Mouse (Mus musculus): Measurements from ENCODE around the gene Slitrk3. TPM values are rescaled to one million over a fixed set of nuclear protein-coding genes. Genes with fewer than 3 reads are reported as not detected.

Gene Slitrk3
- polyA plus RNA-seq, 1 experiment = not detected

DNA sequence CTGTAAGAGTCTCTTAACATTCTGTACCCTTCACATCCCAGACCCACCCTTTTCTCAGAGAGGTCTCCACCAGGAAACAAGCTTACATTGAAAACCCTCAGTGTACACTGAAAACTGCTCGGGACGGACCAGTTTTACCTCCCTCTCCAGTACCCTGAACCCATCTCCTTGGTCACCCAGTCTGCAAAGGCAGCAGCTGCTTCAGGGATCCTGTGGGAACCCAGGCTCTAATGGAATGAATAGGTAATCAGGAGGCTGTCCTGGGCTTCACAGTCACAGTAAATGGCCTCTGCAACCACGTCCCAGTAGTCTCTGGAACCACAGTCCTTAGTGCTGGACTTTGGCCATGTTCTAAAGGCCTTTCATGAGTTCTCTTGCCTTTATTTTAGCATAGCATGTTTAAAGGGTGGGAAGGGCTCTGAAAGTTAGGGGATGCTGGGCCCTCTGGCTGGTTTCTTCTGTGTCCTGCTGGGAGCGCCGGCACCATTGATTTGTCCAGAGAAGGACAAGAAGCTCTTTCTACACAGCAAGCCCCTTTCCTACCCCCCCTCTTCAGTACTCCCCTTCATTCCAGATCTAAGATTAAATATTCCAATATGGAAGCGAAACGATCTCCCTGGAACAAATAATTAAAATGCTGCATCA, 2.1 kb downstream of the Slitrk3 start:
- no peak overlapping the region for H3K27ac ChIP-seq (ENCODE audit: control insufficient read depth, insufficient read depth, low read depth, low read length)
- no peaks in the 10 kb centered on the region for H3K36me3 ChIP-seq (ENCODE audit: control insufficient read depth, insufficient read depth, low read length)
- H3K4me3 ChIP-seq (ENCODE audit: control insufficient read depth, low read depth, low read length) = no peak overlapping the region
- peaks cover 3% of the 10 kb centered on the region; the same call in 1 of the 2 replicates for H3K4me1 ChIP-seq (ENCODE audit: control insufficient read depth, insufficient read depth, low read length)
- TF ChIP-seq POLR2A (IDR thresholded peaks at IDR 0.05; ENCODE audit: control insufficient read depth, low read depth, low read length) (no peak), CTCF (IDR thresholded peaks at IDR 0.05; ENCODE audit: control insufficient read depth, insufficient read depth, insufficient replicate concordance, low read depth, low read length) (no peak)
- peaks cover 2% of the 10 kb centered on the region; the same call in 1 of the 2 replicates for H3K27me3 ChIP-seq (ENCODE audit: control insufficient read depth, insufficient read depth, low read length)

DNA sequence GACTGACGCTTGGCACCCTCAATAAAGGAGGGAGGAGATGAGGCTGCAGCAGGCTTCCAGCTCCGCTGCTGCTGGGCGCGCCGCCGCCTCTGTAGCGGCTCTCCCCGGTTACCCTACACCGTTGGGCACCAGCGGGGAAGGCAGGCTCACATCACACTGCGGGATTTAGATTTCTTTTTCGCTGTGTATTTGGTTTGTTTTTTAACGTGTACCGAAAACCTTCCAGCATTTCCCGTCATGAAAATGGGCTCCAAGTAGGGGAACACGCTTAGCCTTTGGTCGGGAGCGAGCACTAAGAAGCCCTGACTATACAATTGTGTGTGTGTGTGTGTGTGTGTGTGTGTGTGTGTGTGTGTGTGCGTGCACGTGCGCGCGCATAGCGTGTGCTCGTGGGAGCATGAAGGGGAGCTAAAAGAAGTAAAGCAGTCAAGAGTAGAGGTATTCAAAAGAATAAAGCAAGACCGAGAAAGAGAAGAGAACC, 4.1 kb downstream of the Slitrk3 start:
- H3K4me3 ChIP-seq (ENCODE audit: control insufficient read depth, low read depth, low read length) = no peak overlapping the region

DNA sequence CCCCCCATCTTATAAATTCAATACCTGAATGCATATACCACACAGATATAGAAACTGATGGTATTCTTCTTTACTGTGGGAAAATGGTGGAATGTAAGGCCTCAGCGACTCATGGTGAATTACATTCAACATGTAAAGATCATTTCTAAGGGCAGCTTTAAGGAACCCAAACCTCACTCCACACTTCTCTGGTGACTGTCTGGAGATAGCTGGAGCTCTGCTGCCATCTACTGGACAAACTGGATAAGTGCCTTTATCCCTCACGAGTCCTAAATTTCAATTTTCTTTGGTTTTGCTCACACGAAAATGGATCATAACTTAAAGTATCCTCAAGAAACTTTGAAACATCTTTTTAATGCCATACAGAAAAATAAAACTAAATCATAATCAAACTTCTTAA, 11.4 kb downstream of the Slitrk3 start:
- TF ChIP-seq POLR2A (IDR thresholded peaks at IDR 0.05; ENCODE audit: control insufficient read depth, low read depth, low read length) = no peak
- TF ChIP-seq CTCF (IDR thresholded peaks at IDR 0.05; ENCODE audit: control insufficient read depth, insufficient read depth, insufficient replicate concordance, low read depth, low read length) = no peak

More for the DNA sequence above, 4.1 kb downstream of the Slitrk3 start:
- Histone ChIP-seq H3K27ac (ENCODE audit: control insufficient read depth, insufficient read depth, low read depth, low read length) (no peak overlapping the region), H3K36me3 (ENCODE audit: control insufficient read depth, insufficient read depth, low read length) (no peaks in the 10 kb centered on the region), H3K4me1 (ENCODE audit: control insufficient read depth, insufficient read depth, low read length) (peaks cover 6% of the 10 kb centered on the region), H3K27me3 (ENCODE audit: control insufficient read depth, insufficient read depth, low read length) (peaks cover 2% of the 10 kb centered on the region; the same call in 1 of the 2 replicates)
- no peak for TF ChIP-seq POLR2A (IDR thresholded peaks at IDR 0.05; ENCODE audit: control insufficient read depth, low read depth, low read length)
- no peak for TF ChIP-seq CTCF (IDR thresholded peaks at IDR 0.05; ENCODE audit: control insufficient read depth, insufficient read depth, insufficient replicate concordance, low read depth, low read length)

DNA sequence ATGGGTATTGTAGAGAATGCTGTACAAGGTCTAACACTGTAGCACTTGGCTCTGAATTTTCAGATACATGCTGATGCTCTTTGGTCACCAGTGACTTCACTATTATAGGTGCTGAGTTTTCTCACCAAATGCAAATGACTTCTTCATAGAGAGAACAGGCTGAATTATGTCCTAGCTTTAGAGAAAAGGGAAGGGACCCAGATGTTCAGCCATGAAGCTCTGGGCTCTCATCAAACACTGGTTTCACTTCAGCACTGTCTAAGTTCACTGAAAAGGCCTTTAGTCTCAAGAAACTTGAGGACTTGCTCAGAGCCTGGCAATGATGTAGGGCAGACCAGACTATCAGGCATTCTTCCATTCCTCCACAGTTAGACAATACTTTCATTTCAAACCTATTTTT, 15.3 kb downstream of the Slitrk3 start:
- no peak for TF ChIP-seq CTCF (IDR thresholded peaks at IDR 0.05; ENCODE audit: control insufficient read depth, insufficient read depth, insufficient replicate concordance, low read depth, low read length)
- TF ChIP-seq POLR2A (IDR thresholded peaks at IDR 0.05; ENCODE audit: control insufficient read depth, low read depth, low read length) = no peak
- H3K27ac ChIP-seq (ENCODE audit: control insufficient read depth, insufficient read depth, low read depth, low read length) = no peak overlapping the region

More for the DNA sequence above, 11.4 kb downstream of the Slitrk3 start:
- Histone ChIP-seq H3K27me3 (ENCODE audit: control insufficient read depth, insufficient read depth, low read length) (no peaks in the 10 kb centered on the region), H3K4me1 (ENCODE audit: control insufficient read depth, insufficient read depth, low read length) (peaks cover 5% of the 10 kb centered on the region), H3K27ac (ENCODE audit: control insufficient read depth, insufficient read depth, low read depth, low read length) (no peak overlapping the region), H3K4me3 (ENCODE audit: control insufficient read depth, low read depth, low read length) (no peak overlapping the region), H3K36me3 (ENCODE audit: control insufficient read depth, insufficient read depth, low read length) (no peaks in the 10 kb centered on the region)

DNA sequence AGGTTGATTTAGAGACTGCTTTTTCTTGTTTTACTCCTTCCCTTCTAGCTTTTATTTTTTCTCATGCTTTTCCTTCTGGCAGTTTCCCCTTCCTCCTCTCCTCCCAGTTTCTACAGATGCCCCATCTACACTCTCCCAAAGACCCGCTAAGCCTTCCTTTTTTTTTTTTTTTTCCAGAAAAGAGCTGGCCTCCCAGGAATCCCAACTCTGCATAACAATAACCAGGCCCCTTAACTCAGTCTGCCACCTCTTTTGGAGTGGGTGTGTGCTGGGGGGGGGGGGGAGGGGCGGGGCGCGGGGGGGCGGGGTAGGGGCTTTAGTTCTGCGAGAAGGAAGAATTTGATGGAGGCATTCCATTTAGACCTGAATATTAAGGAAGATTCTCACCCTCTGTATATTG, 51.6 kb downstream of the Slitrk3 start:
- Histone ChIP-seq H3K27ac (ENCODE audit: control insufficient read depth, insufficient read depth, low read depth, low read length) (no peak overlapping the region), H3K36me3 (ENCODE audit: control insufficient read depth, insufficient read depth, low read length) (no peaks in the 10 kb centered on the region), H3K27me3 (ENCODE audit: control insufficient read depth, insufficient read depth, low read length) (no peaks in the 10 kb centered on the region), H3K4me1 (ENCODE audit: control insufficient read depth, insufficient read depth, low read length) (no peaks in the 10 kb centered on the region), H3K4me3 (ENCODE audit: control insufficient read depth, low read depth, low read length) (no peak overlapping the region)
- TF ChIP-seq CTCF (IDR thresholded peaks at IDR 0.05; ENCODE audit: control insufficient read depth, insufficient read depth, insufficient replicate concordance, low read depth, low read length) (no peak), POLR2A (IDR thresholded peaks at IDR 0.05; ENCODE audit: control insufficient read depth, low read depth, low read length) (no peak)

More for the DNA sequence above, 15.3 kb downstream of the Slitrk3 start:
- no peaks in the 10 kb centered on the region for H3K27me3 ChIP-seq (ENCODE audit: control insufficient read depth, insufficient read depth, low read length)
- H3K4me3 ChIP-seq (ENCODE audit: control insufficient read depth, low read depth, low read length) = no peak overlapping the region
- H3K36me3 ChIP-seq (ENCODE audit: control insufficient read depth, insufficient read depth, low read length) = no peaks in the 10 kb centered on the region
- no peaks in the 10 kb centered on the region for H3K4me1 ChIP-seq (ENCODE audit: control insufficient read depth, insufficient read depth, low read length)

DNA sequence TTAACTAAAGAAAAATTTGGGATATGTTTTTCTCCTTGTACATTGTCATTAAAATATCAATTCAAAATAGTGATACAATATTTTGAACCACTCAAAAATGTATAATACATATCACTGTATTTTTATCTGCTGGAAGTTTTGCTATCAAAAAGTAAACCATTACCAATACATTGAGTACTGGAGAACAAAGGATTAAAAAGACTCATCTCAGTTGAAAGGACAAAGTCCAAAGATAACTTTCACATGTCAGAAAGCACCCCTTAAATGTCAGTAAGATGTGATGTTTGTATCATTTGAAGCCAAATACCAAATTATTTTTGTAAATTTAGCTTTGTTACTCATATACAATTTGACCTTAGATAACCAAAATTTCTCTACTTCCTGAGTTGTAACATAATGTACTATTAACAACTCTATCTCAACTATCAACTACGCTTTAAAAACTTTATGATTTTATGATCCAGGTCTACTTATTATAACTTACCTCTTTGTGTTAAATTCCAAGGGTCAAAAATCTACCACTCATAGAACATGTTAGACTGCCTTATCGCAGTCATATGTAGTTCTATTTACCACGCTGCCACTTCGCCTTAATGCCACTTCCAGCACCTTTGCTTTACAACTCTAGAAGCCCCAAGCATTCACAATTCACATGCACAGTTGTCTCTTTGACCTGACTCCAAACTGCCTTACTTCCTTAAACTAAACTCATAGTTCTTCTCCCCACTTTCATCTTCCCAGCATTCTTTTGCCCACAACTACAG, 54.5 kb downstream of the Slitrk3 start:
- Histone ChIP-seq H3K27me3 (ENCODE audit: control insufficient read depth, insufficient read depth, low read length) (no peaks in the 10 kb centered on the region), H3K36me3 (ENCODE audit: control insufficient read depth, insufficient read depth, low read length) (no peaks in the 10 kb centered on the region), H3K4me1 (ENCODE audit: control insufficient read depth, insufficient read depth, low read length) (no peaks in the 10 kb centered on the region), H3K4me3 (ENCODE audit: control insufficient read depth, low read depth, low read length) (no peak overlapping the region), H3K27ac (ENCODE audit: control insufficient read depth, insufficient read depth, low read depth, low read length) (no peak overlapping the region)
- TF ChIP-seq POLR2A (IDR thresholded peaks at IDR 0.05; ENCODE audit: control insufficient read depth, low read depth, low read length) (no peak), CTCF (IDR thresholded peaks at IDR 0.05; ENCODE audit: control insufficient read depth, insufficient read depth, insufficient replicate concordance, low read depth, low read length) (no peak)

DNA sequence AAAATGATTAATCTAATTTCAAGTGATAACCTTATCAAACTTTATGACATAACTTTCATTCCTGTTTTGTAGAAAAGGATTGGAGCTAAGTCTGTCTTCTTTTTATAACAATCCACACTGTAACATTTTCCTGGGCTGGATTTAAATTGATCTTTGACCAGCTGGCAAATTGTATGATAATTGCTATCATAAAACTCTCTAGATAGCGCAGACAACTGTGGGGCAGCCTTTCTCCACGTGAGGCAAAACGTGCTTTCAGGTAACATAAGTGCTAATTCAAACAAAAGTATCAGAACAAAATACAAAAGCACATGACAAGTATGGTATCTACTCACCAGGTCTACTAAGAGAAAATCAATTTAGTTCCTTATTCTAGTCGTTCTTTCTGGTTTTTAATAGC, 60.1 kb downstream of the Slitrk3 start:
- no peaks in the 10 kb centered on the region for H3K27me3 ChIP-seq (ENCODE audit: control insufficient read depth, insufficient read depth, low read length)
- no peak overlapping the region for H3K4me3 ChIP-seq (ENCODE audit: control insufficient read depth, low read depth, low read length)
- H3K27ac ChIP-seq (ENCODE audit: control insufficient read depth, insufficient read depth, low read depth, low read length) = no peak overlapping the region
- no peak for TF ChIP-seq POLR2A (IDR thresholded peaks at IDR 0.05; ENCODE audit: control insufficient read depth, low read depth, low read length)
- TF ChIP-seq CTCF (IDR thresholded peaks at IDR 0.05; ENCODE audit: control insufficient read depth, insufficient read depth, insufficient replicate concordance, low read depth, low read length) = no peak
- no peaks in the 10 kb centered on the region for H3K4me1 ChIP-seq (ENCODE audit: control insufficient read depth, insufficient read depth, low read length)
- H3K36me3 ChIP-seq (ENCODE audit: control insufficient read depth, insufficient read depth, low read length) = no peaks in the 10 kb centered on the region

Other genes starting within 250 kb of the Slitrk3 start
- not detected in 2 replicates for gene Sis, start 89.9 kb downstream of the Slitrk3 start, polyA plus RNA-seq (2012; rRNA removed)